ENCODE assay signal across 7 mouse cellular contexts in the genomic region with DNA sequence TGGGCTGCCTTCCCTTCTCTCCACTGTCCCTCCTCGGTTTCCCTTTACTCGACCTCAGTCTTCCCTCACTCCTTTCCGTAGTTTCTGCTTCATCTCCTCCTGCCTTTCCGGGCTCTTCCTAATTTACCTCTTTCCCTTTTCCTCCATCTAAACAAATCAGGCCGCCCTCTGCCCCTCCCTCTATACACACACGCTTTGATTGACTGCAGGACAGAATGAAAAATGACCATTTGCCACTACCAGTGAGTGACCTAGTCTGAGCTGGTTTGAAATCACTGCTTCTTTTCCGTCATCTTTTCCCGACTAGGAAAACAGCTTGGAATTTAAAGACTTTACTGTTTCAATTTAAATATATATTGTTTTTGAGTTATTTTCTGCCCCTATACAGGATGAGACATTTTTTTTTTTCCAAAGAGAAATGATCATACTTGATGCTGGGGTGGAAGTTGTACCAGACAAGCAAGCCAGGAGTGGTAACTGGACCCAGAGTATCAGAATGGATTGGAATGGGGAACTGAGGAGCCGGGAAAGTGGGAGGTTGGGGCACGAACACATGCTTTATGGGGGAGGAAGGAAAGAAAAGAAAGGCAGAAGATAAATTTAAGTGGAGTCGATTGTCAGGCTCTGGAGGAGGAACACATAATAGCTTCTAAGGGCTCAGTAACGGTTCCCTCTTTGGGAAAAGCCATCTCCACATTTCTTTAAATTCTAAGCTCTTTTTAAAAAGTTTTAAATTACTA.
DNase-seq lines count a peak whose midpoint lies in the region; ATAC-seq and TF ChIP-seq lines count a peak whose summit lies in the region.

No protein-coding gene starts in this region.

- H3K9ac ChIP-seq in neural tube, embryonic 11.5 days (ENCODE audit: low read length): peak overlapping the region; percentile 70
- H3K9ac ChIP-seq in forebrain, embryonic 15.5 days (replicated peaks): peak overlapping the region; percentile 46
- no peak overlapping the region for H3K9ac ChIP-seq in liver, embryonic 11.5 days (ENCODE audit: low read depth, low read length)
- no peak overlapping the region for H3K9ac ChIP-seq in stomach, postnatal 0 days (ENCODE audit: low read length)

- H3K27ac ChIP-seq in neural tube, embryonic 11.5 days (ENCODE audit: low read depth, low read length): 0 out of 2 replicates have a peak overlapping the region, but pooled peaks have one; percentile 54
- H3K27ac ChIP-seq in forebrain, embryonic 15.5 days (replicated peaks): peak overlapping the region; percentile 13
- no peak overlapping the region for H3K27ac ChIP-seq in liver, embryonic 11.5 days (ENCODE audit: low read depth, low read length)
- H3K27ac ChIP-seq in stomach, postnatal 0 days (replicated peaks): no peak overlapping the region

- peaks cover 7% of the 10 kb centered on the region; the same call in 1 of the 2 replicates for H3K4me1 ChIP-seq in neural tube, embryonic 11.5 days (ENCODE audit: control insufficient read depth, insufficient read depth, low read length)
- peaks cover 17% of the 10 kb centered on the region for H3K4me1 ChIP-seq in forebrain, embryonic 15.5 days
- no peaks in the 10 kb centered on the region for H3K4me1 ChIP-seq in liver, embryonic 11.5 days (replicated peaks; ENCODE audit: control insufficient read depth, insufficient read depth, low read length)
- 0 out of 2 replicates have a peak, but pooled peaks cover 4% of the 10 kb centered on the region for H3K4me1 ChIP-seq in stomach, postnatal 0 days (replicated peaks; ENCODE audit: control insufficient read depth, insufficient read depth)

- H3K4me2 ChIP-seq in neural tube, embryonic 11.5 days (ENCODE audit: low read depth): peak overlapping the region; percentile 82
- peak overlapping the region; percentile 58 for H3K4me2 ChIP-seq in forebrain, embryonic 15.5 days (replicated peaks)
- H3K4me2 ChIP-seq in liver, embryonic 11.5 days: peak overlapping the region; percentile 63
- peak overlapping the region; percentile 65 for H3K4me2 ChIP-seq in stomach, postnatal 0 days (replicated peaks; ENCODE audit: low read depth)

- no peaks in the 10 kb centered on the region for H3K9me3 ChIP-seq in neural tube, embryonic 11.5 days (ENCODE audit: control insufficient read depth, low read length)
- no peaks in the 10 kb centered on the region for H3K9me3 ChIP-seq in forebrain, embryonic 15.5 days
- no peaks in the 10 kb centered on the region for H3K9me3 ChIP-seq in liver, embryonic 11.5 days (ENCODE audit: control insufficient read depth, low read length)
- H3K9me3 ChIP-seq in stomach, postnatal 0 days (ENCODE audit: control insufficient read depth, low read length): no peaks in the 10 kb centered on the region

- no peak for DNase-seq in neural tube, embryonic 11.5 days (ENCODE audit: low spot score)
- no peak for DNase-seq in neural tube, embryonic 10.5 days (ENCODE audit: extremely low spot score, low spot score)
- DNase-seq in liver, embryonic 11.5 days (ENCODE audit: low spot score): no peak
- DNase-seq in stomach, postnatal 0 days (ENCODE audit: low spot score): no peak
- no peak for DNase-seq in c-Kit-positive CD71-positive TER-119-positive erythroid progenitor cells, embryonic 14.5 days (ENCODE audit: low spot score)
- no peak for DNase-seq in left cerebral cortex, adult 8-10 months (ENCODE audit: low spot score in 2 of 2)

- TF ChIP-seq CTCF in stomach, postnatal 0 days (IDR thresholded peaks at IDR 0.05; ENCODE audit: low read depth): no peak

- TF ChIP-seq EP300 in stomach, postnatal 0 days (optimal IDR thresholded peaks at IDR 0.05): no peak

- no peaks in the 10 kb centered on the region for H3K27me3 ChIP-seq in neural tube, embryonic 11.5 days (ENCODE audit: control insufficient read depth, insufficient read depth, low read length)
- H3K27me3 ChIP-seq in forebrain, embryonic 15.5 days: no peaks in the 10 kb centered on the region
- H3K27me3 ChIP-seq in liver, embryonic 11.5 days (replicated peaks; ENCODE audit: control insufficient read depth, insufficient read depth, low read length): peaks cover 26% of the 10 kb centered on the region
- no peaks in the 10 kb centered on the region for H3K27me3 ChIP-seq in stomach, postnatal 0 days (ENCODE audit: control insufficient read depth, insufficient read depth, low read length)

- H3K36me3 ChIP-seq in neural tube, embryonic 11.5 days (ENCODE audit: control insufficient read depth, insufficient read depth, low read length): no peaks in the 10 kb centered on the region
- peaks cover 4% of the 10 kb centered on the region; the same call in 1 of the 2 replicates for H3K36me3 ChIP-seq in forebrain, embryonic 15.5 days
- no peaks in the 10 kb centered on the region for H3K36me3 ChIP-seq in liver, embryonic 11.5 days (ENCODE audit: control insufficient read depth, insufficient read depth, low read length)
- no peaks in the 10 kb centered on the region for H3K36me3 ChIP-seq in stomach, postnatal 0 days (ENCODE audit: control insufficient read depth, insufficient read depth, low read length)

- 12% methylated on average over 12 of the region's 12 CpGs for WGBS in neural tube, embryonic 11.5 days
- WGBS in forebrain, embryonic 15.5 days: 26% methylated on average over 12 of the region's 12 CpGs
- 17% methylated on average over 12 of the region's 12 CpGs for WGBS in liver, embryonic 11.5 days
- 30% methylated on average over 12 of the region's 12 CpGs for whole genome bisulfite sequencing in stomach, postnatal 0 days

- H3K4me3 ChIP-seq in neural tube, embryonic 11.5 days (ENCODE audit: low read depth, low read length): peak overlapping the region; percentile 46
- peak overlapping the region; percentile 43 for H3K4me3 ChIP-seq in forebrain, embryonic 15.5 days
- H3K4me3 ChIP-seq in liver, embryonic 11.5 days (ENCODE audit: low read depth, low read length): peak overlapping the region; percentile 46
- peak overlapping the region; percentile 43 for H3K4me3 ChIP-seq in stomach, postnatal 0 days (ENCODE audit: low read depth, low read length)

- 0 out of 2 replicates have a peak, but pooled peaks have one; percentile 17 for ATAC-seq in neural tube, embryonic 11.5 days (ENCODE audit: insufficient read depth, low FRiP score, low TSS enrichment)
- ATAC-seq in forebrain, embryonic 15.5 days (replicated peaks): peak; percentile 42
- no peak for ATAC-seq in liver, embryonic 11.5 days (replicated peaks; ENCODE audit: low FRiP score)
- ATAC-seq in stomach, postnatal 0 days (ENCODE audit: low FRiP score, low TSS enrichment): no peak; the same call in 1 of the 2 replicates

Comparison
In these comparisons a context has a peak if more than half of its experiments do, and no peak if none do; other contexts are left out.
1. ATAC-seq: peak in neural tube, embryonic 11.5 days (single experiment) and forebrain, embryonic 15.5 days (single experiment); none in liver, embryonic 11.5 days (single experiment) and stomach, postnatal 0 days (single experiment).
2. H3K27ac ChIP-seq: peak in neural tube, embryonic 11.5 days (single experiment) and forebrain, embryonic 15.5 days (single experiment); none in liver, embryonic 11.5 days (single experiment) and stomach, postnatal 0 days (single experiment).
3. H3K9ac ChIP-seq: peak in neural tube, embryonic 11.5 days (single experiment) and forebrain, embryonic 15.5 days (single experiment); none in liver, embryonic 11.5 days (single experiment) and stomach, postnatal 0 days (single experiment).
4. Peak in every context shown above with its lines, with median percentiles within 50 percentile points of each other: H3K4me2 ChIP-seq and H3K4me3 ChIP-seq.